In the genomic region with DNA sequence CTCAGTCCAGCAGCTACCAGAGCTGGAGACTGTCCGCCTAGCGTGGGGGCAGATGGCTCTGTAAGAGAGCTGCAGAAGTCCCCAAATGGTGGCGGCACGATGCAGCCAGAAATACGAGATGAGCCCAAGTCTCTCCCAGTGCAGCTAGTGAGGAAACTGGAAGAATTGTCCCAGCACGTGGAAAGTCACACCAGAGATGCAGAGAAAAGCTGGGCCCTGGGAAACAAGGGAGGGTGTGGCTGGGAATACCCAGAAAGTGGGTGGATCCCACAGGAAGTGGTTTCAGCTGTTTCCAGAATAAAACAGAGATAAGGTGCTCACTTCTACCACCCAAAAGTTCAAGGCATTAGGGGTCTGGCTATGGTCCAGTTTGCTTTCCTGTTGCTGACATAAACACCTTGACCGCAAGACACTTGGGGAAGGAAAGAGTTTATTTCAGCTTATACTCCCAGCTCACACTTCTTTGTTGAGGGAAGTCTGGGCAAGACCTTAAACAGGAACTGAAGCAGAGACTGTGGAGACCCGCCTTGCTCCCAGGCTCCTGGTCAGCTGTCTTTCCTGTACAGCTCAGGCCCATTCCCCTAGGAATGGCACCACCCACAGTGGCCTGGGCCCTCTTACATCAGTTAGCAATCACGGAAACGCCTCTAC, we compare ENCODE assay signal across 8 mouse cellular contexts.
DNase-seq lines count a peak whose midpoint lies in the region; ATAC-seq and TF ChIP-seq lines count a peak whose summit lies in the region.

No protein-coding gene starts in this region.

- peak overlapping the region; percentile 40; the same call in 1 of the 2 replicates for H3K27ac ChIP-seq in layer of hippocampus, adult 2 months
- H3K27ac ChIP-seq in heart, embryonic 12.5 days (ENCODE audit: poor library complexity, severe bottlenecking): peak overlapping the region; percentile 71
- H3K27ac ChIP-seq in kidney, embryonic 16.5 days (ENCODE audit: low read length): peak overlapping the region; percentile 56; the same call in 1 of the 2 replicates
- H3K27ac ChIP-seq in midbrain, embryonic 11.5 days (ENCODE audit: low read depth, low read length): no peak overlapping the region

- DNase-seq in layer of hippocampus, adult 2 months (ENCODE audit: low spot score in 2 of 2): no peak
- DNase-seq in layer of hippocampus, postnatal 14 days (ENCODE audit: low spot score in 2 of 2): no peak
- peak; percentile 53 for DNase-seq in adrenal gland, postnatal 10 days
- peak; percentile 65 for DNase-seq in lung, postnatal 14 days
- DNase-seq in thymus, postnatal 36 days: no peak
- no peak for DNase-seq in midbrain, embryonic 11.5 days (ENCODE audit: low spot score, missing footprints)

- ATAC-seq in heart, embryonic 12.5 days (ENCODE audit: insufficient number of reproducible peaks, low FRiP score): peak; percentile 17; the same call in 1 of the 2 replicates
- no peak; the same call in none of the 2 replicates for ATAC-seq in kidney, embryonic 16.5 days (ENCODE audit: low FRiP score, low TSS enrichment)
- ATAC-seq in midbrain, embryonic 11.5 days (ENCODE audit: low FRiP score): no peak

- peaks cover 63% of the 10 kb centered on the region for H3K4me1 ChIP-seq in heart, embryonic 12.5 days (replicated peaks)
- peaks cover 34% of the 10 kb centered on the region for H3K4me1 ChIP-seq in kidney, embryonic 16.5 days (ENCODE audit: insufficient read depth, low read length)
- peaks cover 17% of the 10 kb centered on the region for H3K4me1 ChIP-seq in midbrain, embryonic 11.5 days (ENCODE audit: control insufficient read depth, insufficient read depth, low read length)

- no peaks in the 10 kb centered on the region for H3K36me3 ChIP-seq in heart, embryonic 12.5 days
- H3K36me3 ChIP-seq in kidney, embryonic 16.5 days (ENCODE audit: insufficient read depth, low read length): no peaks in the 10 kb centered on the region
- no peaks in the 10 kb centered on the region for H3K36me3 ChIP-seq in midbrain, embryonic 11.5 days (ENCODE audit: control insufficient read depth, insufficient read depth, low read length)

- H3K4me2 ChIP-seq in heart, embryonic 12.5 days: peak overlapping the region; percentile 4
- peak overlapping the region; percentile 19; the same call in 1 of the 2 replicates for H3K4me2 ChIP-seq in kidney, embryonic 16.5 days (replicated peaks; ENCODE audit: low read depth, low read length)
- no peak overlapping the region for H3K4me2 ChIP-seq in midbrain, embryonic 11.5 days

- WGBS in heart, embryonic 12.5 days: 34% methylated on average over 10 of the region's 10 CpGs
- WGBS in kidney, embryonic 16.5 days: 40% methylated on average over 10 of the region's 10 CpGs
- WGBS in midbrain, embryonic 11.5 days: 61% methylated on average over 10 of the region's 10 CpGs

- no peaks in the 10 kb centered on the region for H3K9me3 ChIP-seq in heart, embryonic 12.5 days (replicated peaks)
- H3K9me3 ChIP-seq in kidney, embryonic 16.5 days (ENCODE audit: low read length): no peaks in the 10 kb centered on the region
- no peaks in the 10 kb centered on the region for H3K9me3 ChIP-seq in midbrain, embryonic 11.5 days (ENCODE audit: control insufficient read depth, low read length)

- no peak overlapping the region for H3K9ac ChIP-seq in heart, embryonic 12.5 days
- no peak overlapping the region for H3K9ac ChIP-seq in kidney, embryonic 16.5 days (replicated peaks; ENCODE audit: low read length)
- H3K9ac ChIP-seq in midbrain, embryonic 11.5 days (ENCODE audit: low read length): no peak overlapping the region

- H3K4me3 ChIP-seq in layer of hippocampus, adult 2 months: no peak overlapping the region
- no peak overlapping the region for H3K4me3 ChIP-seq in heart, embryonic 12.5 days
- peak overlapping the region; percentile 2; the same call in 1 of the 2 replicates for H3K4me3 ChIP-seq in kidney, embryonic 16.5 days (ENCODE audit: low read length)
- H3K4me3 ChIP-seq in midbrain, embryonic 11.5 days (ENCODE audit: low read depth, low read length): no peak overlapping the region

- H3K27me3 ChIP-seq in heart, embryonic 12.5 days (replicated peaks): no peaks in the 10 kb centered on the region
- no peaks in the 10 kb centered on the region for H3K27me3 ChIP-seq in kidney, embryonic 16.5 days (ENCODE audit: insufficient read depth, low read length)
- H3K27me3 ChIP-seq in midbrain, embryonic 11.5 days (ENCODE audit: control insufficient read depth, insufficient read depth, low read length): no peaks in the 10 kb centered on the region

- TF ChIP-seq CTCF in layer of hippocampus, adult 2 months (conservative IDR thresholded peaks at IDR 0.05): no peak

Comparison
In these comparisons a context has a peak if more than half of its experiments do, and no peak if none do; other contexts are left out.
1. DNase-seq: peak in adrenal gland, postnatal 10 days (single experiment) and lung, postnatal 14 days (single experiment); none in layer of hippocampus, adult 2 months (0 of 2), layer of hippocampus, postnatal 14 days (0 of 2), thymus, postnatal 36 days (0 of 2) and midbrain, embryonic 11.5 days (single experiment).